Mouse (Mus musculus) thymus, adult 2 months (tissue): ENCODE results near the gene 4930412O13Rik.
A peak's percentile ranks its signal among the peaks of the same experiment; 100 is the strongest.

Experiments
- CTCF ChIP-seq: fragments of 200-500 bp; IDR thresholded peaks from 2 replicates; pipeline ENCODE4 v1.5.1; 2012; ENCODE audit warnings: mild to moderate bottlenecking, control low read depth, low read length, moderate library complexity, borderline replicate concordance; ENCODE audit not compliant: control insufficient read depth, poor library complexity, insufficient read depth; ENCODE audit errors: extremely low read depth
- POLR2A ChIP-seq: fragments of 200-500 bp; IDR thresholded peaks from 2 replicates; pipeline ENCODE4 v1.6.1; 2012; ENCODE audit warnings: mild to moderate bottlenecking, low read length, control low read depth, moderate library complexity; ENCODE audit not compliant: control insufficient read depth, poor library complexity, insufficient read depth; ENCODE audit errors: extremely low read depth

GRCm38 (mm10) chr2:9888913-9889650, 8.0 kb downstream of the 4930412O13Rik start, which contains the start of gene 9230102O04Rik:
- peak; percentile 50; the same call in 1 of the 2 replicates for TF ChIP-seq CTCF
- no peak for TF ChIP-seq POLR2A
